7 mouse cellular contexts compared by ENCODE assay signal in genomic region chr16:30596959-30597681, GRCm38 (mm10). TPM values are rescaled to one million over a fixed set of nuclear protein-coding genes. Genes with fewer than 3 reads are reported as not detected.
A peak's percentile ranks its signal among the peaks of the same experiment; 100 is the strongest.
DNase-seq lines count a peak whose midpoint lies in the region; ATAC-seq and TF ChIP-seq lines count a peak whose summit lies in the region.

No protein-coding gene starts in this region.

- peak; percentile 45; the same call in 1 of the 2 replicates for ATAC-seq in intestine, embryonic 15.5 days
- peak; percentile 39; the same call in 1 of the 2 replicates for ATAC-seq in midbrain, embryonic 12.5 days (ENCODE audit: low FRiP score, low read depth)

- H3K36me3 ChIP-seq in intestine, embryonic 15.5 days = no peaks in the 10 kb centered on the region
- H3K36me3 ChIP-seq in midbrain, embryonic 12.5 days = no peaks in the 10 kb centered on the region
- H3K36me3 ChIP-seq in small intestine, adult 2 months (ENCODE audit: control insufficient read depth, insufficient read depth, low read length) = no peaks in the 10 kb centered on the region

- no peak for TF ChIP-seq POLR2A in small intestine, adult 2 months (IDR thresholded peaks at IDR 0.05; ENCODE audit: low read depth, low read length)

- H3K9me3 ChIP-seq in intestine, embryonic 15.5 days = no peaks in the 10 kb centered on the region
- H3K9me3 ChIP-seq in midbrain, embryonic 12.5 days = no peaks in the 10 kb centered on the region

- peak; percentile 91 for DNase-seq in adrenal gland, adult 2 months
- peak; percentile 91 for DNase-seq in embryo, embryonic 11 days
- peak; percentile 65 to 82 for DNase-seq in gastrocnemius, postnatal 4 days (ENCODE audit: low spot score in 2 of 2)
- peak; percentile 95 for DNase-seq in left cerebral cortex, postnatal 4 days

- peaks cover 21% of the 10 kb centered on the region for H3K4me1 ChIP-seq in intestine, embryonic 15.5 days (replicated peaks)
- H3K4me1 ChIP-seq in midbrain, embryonic 12.5 days = peaks cover 32% of the 10 kb centered on the region
- peaks cover 6% of the 10 kb centered on the region; the same call in 1 of the 2 replicates for H3K4me1 ChIP-seq in small intestine, adult 2 months (ENCODE audit: control insufficient read depth, insufficient read depth, insufficient read length, low read length)

- H3K27me3 ChIP-seq in intestine, embryonic 15.5 days (replicated peaks) = peaks cover 12% of the 10 kb centered on the region; the same call in 1 of the 2 replicates
- peaks cover 56% of the 10 kb centered on the region for H3K27me3 ChIP-seq in midbrain, embryonic 12.5 days
- H3K27me3 ChIP-seq in small intestine, adult 2 months (ENCODE audit: control insufficient read depth, insufficient read depth, low read length) = no peaks in the 10 kb centered on the region; the same call in 1 of the 2 replicates

- H3K27ac ChIP-seq in intestine, embryonic 15.5 days = no peak overlapping the region
- no peak overlapping the region for H3K27ac ChIP-seq in midbrain, embryonic 12.5 days (replicated peaks)
- H3K27ac ChIP-seq in small intestine, adult 2 months (ENCODE audit: insufficient read depth, low read depth, low read length) = no peak overlapping the region

- peak; percentile 90; the same call in 1 of the 2 replicates for TF ChIP-seq CTCF in small intestine, adult 2 months (IDR thresholded peaks at IDR 0.05; ENCODE audit: extremely low read depth, insufficient read length, insufficient replicate concordance, low read depth, low read length)

- no peak overlapping the region for H3K4me3 ChIP-seq in intestine, embryonic 15.5 days (replicated peaks)
- peak overlapping the region; percentile 3; the same call in 1 of the 2 replicates for H3K4me3 ChIP-seq in midbrain, embryonic 12.5 days
- H3K4me3 ChIP-seq in small intestine, adult 2 months (ENCODE audit: low read depth, low read length) = peak overlapping the region; percentile 42

- no peak overlapping the region for H3K9ac ChIP-seq in intestine, embryonic 15.5 days
- H3K9ac ChIP-seq in midbrain, embryonic 12.5 days (replicated peaks) = no peak overlapping the region; the same call in 1 of the 2 replicates

- WGBS in intestine, embryonic 15.5 days = 11% methylated on average over 16 of the region's 16 CpGs
- WGBS in midbrain, embryonic 12.5 days = 11% methylated on average over 16 of the region's 16 CpGs
- WGBS in small intestine, adult 2 months = 6% methylated on average over 16 of the region's 16 CpGs

- H3K4me2 ChIP-seq in intestine, embryonic 15.5 days (replicated peaks) = peak overlapping the region; percentile 49
- peak overlapping the region; percentile 42 for H3K4me2 ChIP-seq in midbrain, embryonic 12.5 days (replicated peaks)

- intact Hi-C loops in left cerebral cortex, postnatal 4 days (cut with DNase I) = loop anchor here (2.0 to 10.0 kb wide), 3 partner anchors 380 to 758 kb away; no protein-coding TSS in a partner anchor

RNA-seq across cellular contexts. Expression of gene Fam43a, which starts 2.4 kb away (rescaled TPM):
- total RNA-seq in adrenal gland, adult 2 months (2021) = 10 to 100 TPM; 17.2 to 27.0 TPM
- 50.9 and 52.9 TPM in 2 replicates for polyA plus RNA-seq in adrenal gland, adult 2 months (2012; rRNA removed)
- total RNA-seq in gastrocnemius, postnatal 4 days (2021) = 10 to 100 TPM; 24.1 to 29.6 TPM
- polyA plus RNA-seq in intestine, embryonic 15.5 days (2015; fragmentation: Nextera tagmentation; extraction: Ambion mirVana) = 12.1 and 12.5 TPM in 2 replicates
- 10 to 100 TPM; 11.5 to 12.7 TPM for total RNA-seq in left cerebral cortex, postnatal 4 days (2021)
- 9.9 and 16.3 TPM in 2 replicates for polyA plus RNA-seq in midbrain, embryonic 12.5 days (2016; fragmentation: Nextera tagmentation; extraction: Ambion mirVana)
- polyA plus RNA-seq in small intestine, adult 2 months (2012; rRNA removed) = 9.8 and 11.7 TPM in 2 replicates

RNA-seq across cellular contexts. Expression of gene Lsg1, which starts 9.7 kb away (rescaled TPM):
- 10 to 100 TPM; 34.9 to 35.0 TPM for total RNA-seq in adrenal gland, adult 2 months (2021)
- 6.0 and 8.0 TPM in 2 replicates for polyA plus RNA-seq in adrenal gland, adult 2 months (2012; rRNA removed)
- total RNA-seq in gastrocnemius, postnatal 4 days (2021) = 10 to 100 TPM; 24.3 to 31.4 TPM
- polyA plus RNA-seq in intestine, embryonic 15.5 days (2015; fragmentation: Nextera tagmentation; extraction: Ambion mirVana) = 55.2 and 57.3 TPM in 2 replicates
- 10 to 100 TPM; 28.6 to 29.8 TPM for total RNA-seq in left cerebral cortex, postnatal 4 days (2021)
- polyA plus RNA-seq in midbrain, embryonic 12.5 days (2016; fragmentation: Nextera tagmentation; extraction: Ambion mirVana) = 72.2 and 78.1 TPM in 2 replicates
- polyA plus RNA-seq in small intestine, adult 2 months (2012; rRNA removed) = 2.6 and 5.5 TPM in 2 replicates

RNA-seq across cellular contexts. Expression of gene Tmem44, which starts 46.5 kb away (rescaled TPM):
- total RNA-seq in adrenal gland, adult 2 months (2021) = 1 to 10 TPM; 2.7 to 5.7 TPM
- polyA plus RNA-seq in adrenal gland, adult 2 months (2012; rRNA removed) = 8.5 and 11.4 TPM in 2 replicates
- total RNA-seq in gastrocnemius, postnatal 4 days (2021) = 10 to 100 TPM in 1 of 2 experiments, 1 to 10 TPM in 1; 9.7 to 11.2 TPM
- polyA plus RNA-seq in intestine, embryonic 15.5 days (2015; fragmentation: Nextera tagmentation; extraction: Ambion mirVana) = 9.1 and 10.0 TPM in 2 replicates
- 100 to 1,000 TPM; 101 to 112 TPM for total RNA-seq in left cerebral cortex, postnatal 4 days (2021)
- 52.2 and 55.1 TPM in 2 replicates for polyA plus RNA-seq in midbrain, embryonic 12.5 days (2016; fragmentation: Nextera tagmentation; extraction: Ambion mirVana)
- 1.2 and 3.0 TPM in 2 replicates for polyA plus RNA-seq in small intestine, adult 2 months (2012; rRNA removed)
